In genomic region chr4:62624679-62625450, GRCm38 (mm10) we compare ENCODE assay signal across 9 mouse cellular contexts.
A peak's percentile ranks its signal among the peaks of the same experiment; 100 is the strongest.
DNase-seq lines count a peak whose midpoint lies in the region; ATAC-seq and TF ChIP-seq lines count a peak whose summit lies in the region.
"Had no signal": no experiment of that assay in that cellular context is flagged by ENCODE, and none has a peak within 500 bp of the region (broad histone marks: within the 10 kb centered on the region; RNA-seq: fewer than 3 reads in every experiment).

No protein-coding gene starts in this region.

- no peak for TF ChIP-seq POLR2A in brain, embryonic 14.5 days (IDR thresholded peaks at IDR 0.05; ENCODE audit: borderline replicate concordance, extremely low read depth, insufficient read depth, insufficient read length, poor library complexity, severe bottlenecking)

- peaks cover 48% of the 10 kb centered on the region for H3K4me1 ChIP-seq in heart, embryonic 12.5 days (replicated peaks)
- peaks cover 17% of the 10 kb centered on the region for H3K4me1 ChIP-seq in midbrain, embryonic 11.5 days (ENCODE audit: control insufficient read depth, insufficient read depth, low read length)

- no peak overlapping the region for H3K4me3 ChIP-seq in heart, embryonic 12.5 days
- no peak overlapping the region for H3K4me3 ChIP-seq in midbrain, embryonic 11.5 days (ENCODE audit: low read depth, low read length)

- ATAC-seq in heart, embryonic 12.5 days (ENCODE audit: insufficient number of reproducible peaks, low FRiP score): no peak
- ATAC-seq in midbrain, embryonic 11.5 days (ENCODE audit: low FRiP score): peak; percentile 36; the same call in 1 of the 2 replicates
- ATAC-seq in granulocyte monocyte progenitor cell, adult 5-6 weeks (replicated peaks; ENCODE audit: poor library complexity, severe bottlenecking): no peak

- TF ChIP-seq CTCF in brain, embryonic 14.5 days (IDR thresholded peaks at IDR 0.05; ENCODE audit: borderline replicate concordance, extremely low read depth, insufficient read depth, insufficient read length): no peak

- peaks cover 3% of the 10 kb centered on the region for H3K36me3 ChIP-seq in heart, embryonic 12.5 days
- H3K36me3 ChIP-seq in midbrain, embryonic 11.5 days (ENCODE audit: control insufficient read depth, insufficient read depth, low read length): no peaks in the 10 kb centered on the region

- H3K27me3 ChIP-seq in heart, embryonic 12.5 days (replicated peaks): peaks cover 63% of the 10 kb centered on the region
- H3K27me3 ChIP-seq in midbrain, embryonic 11.5 days (ENCODE audit: control insufficient read depth, insufficient read depth, low read length): no peaks in the 10 kb centered on the region

- H3K27ac ChIP-seq in heart, embryonic 12.5 days (ENCODE audit: poor library complexity, severe bottlenecking): peak overlapping the region; percentile 20; the same call in 1 of the 2 replicates
- H3K27ac ChIP-seq in midbrain, embryonic 11.5 days (ENCODE audit: low read depth, low read length): peak overlapping the region; percentile 63

- 53% methylated on average over 15 of the region's 15 CpGs for WGBS in heart, embryonic 12.5 days
- 34% methylated on average over 15 of the region's 15 CpGs for WGBS in midbrain, embryonic 11.5 days

- H3K9me3 ChIP-seq in heart, embryonic 12.5 days (replicated peaks): no peaks in the 10 kb centered on the region
- H3K9me3 ChIP-seq in midbrain, embryonic 11.5 days (ENCODE audit: control insufficient read depth, low read length): no peaks in the 10 kb centered on the region

- H3K4me2 ChIP-seq in heart, embryonic 12.5 days: peak overlapping the region; percentile 25
- no peak overlapping the region for H3K4me2 ChIP-seq in midbrain, embryonic 11.5 days

- H3K9ac ChIP-seq in heart, embryonic 12.5 days: no peak overlapping the region
- H3K9ac ChIP-seq in midbrain, embryonic 11.5 days (ENCODE audit: low read length): peak overlapping the region; percentile 33

- peak; percentile 74 for DNase-seq in gastrocnemius, adult 18-20 months (ENCODE audit: low spot score)
- no peak for DNase-seq in gastrocnemius, postnatal 10 days
- DNase-seq in brain, embryonic 14.5 days (ENCODE audit: low read depth): peak; percentile 74
- DNase-seq in midbrain, embryonic 11.5 days (ENCODE audit: low spot score, missing footprints): peak; percentile 88
- DNase-seq in B cell, adult 2 months: no peak
- no peak for DNase-seq in layer of hippocampus, adult 9-11 months
- DNase-seq: lung, adult 2 months had no signal

Comparison
In these comparisons a context has a peak if more than half of its experiments do, and no peak if none do; other contexts are left out.
1. DNase-seq: peak in gastrocnemius, adult 18-20 months (single experiment), brain, embryonic 14.5 days (single experiment) and midbrain, embryonic 11.5 days (single experiment); none in gastrocnemius, postnatal 10 days (single experiment), B cell, adult 2 months (0 of 2) and layer of hippocampus, adult 9-11 months (single experiment).